Mouse (Mus musculus) layer of hippocampus, adult 8-10 months (tissue): ENCODE data around the gene Ripply1. TPM values are rescaled to one million over a fixed set of nuclear protein-coding genes. Genes with fewer than 3 reads are reported as not detected.
A peak's percentile ranks its signal among the peaks of the same experiment; 100 is the strongest.

Experiments used
- DNase-seq, 2 experiments: peaks; one replicate each; pipeline ENCODE4 v3.0.0; 2022; ENCODE audit warnings: low spot score in 2 of 2
- total RNA-seq, 4 experiments: library from RNA; stranded (reverse); gene quantifications; 2 replicates each; pipeline ENCODE4 v1.2.4; 2022

Gene Ripply1
- not detected for total RNA-seq

- no peak for DNase-seq
These were observed at the start of gene Ripply1 for GRCm38 (mm10) chrX:139782278-139783044. Gene Ripply1, minus strand, starts transcription at chrX:139782353.

GRCm38 (mm10) chrX:139828363-139829092 lies 46.4 kb upstream of the Ripply1 start:
- DNase-seq = no peak

- no peak for DNase-seq
These were observed 44.8 kb upstream of the Ripply1 start for GRCm38 (mm10) chrX:139826926-139827325.

- DNase-seq = no peak
These were observed 43.2 kb upstream of the Ripply1 start for GRCm38 (mm10) chrX:139825402-139825801.

GRCm38 (mm10) chrX:139815201-139815600 lies 33.0 kb upstream of the Ripply1 start:
- no peak for DNase-seq

- no peak for DNase-seq
These were observed 32.0 kb upstream of the Ripply1 start for GRCm38 (mm10) chrX:139814018-139814635.

GRCm38 (mm10) chrX:139813299-139814002 lies 31.3 kb upstream of the Ripply1 start:
- no peak for DNase-seq

GRCm38 (mm10) chrX:139812636-139813298 lies 30.6 kb upstream of the Ripply1 start:
- DNase-seq = no peak

- no peak for DNase-seq
These were observed 26.3 kb upstream of the Ripply1 start for GRCm38 (mm10) chrX:139808501-139808900.

- DNase-seq = peak in 1 of 2 experiments; percentile 9
These were observed 25.9 kb upstream of the Ripply1 start for GRCm38 (mm10) chrX:139808085-139808484.

- DNase-seq = no peak
These were observed 25.2 kb upstream of the Ripply1 start for GRCm38 (mm10) chrX:139807391-139807790.

GRCm38 (mm10) chrX:139805918-139806317 lies 23.8 kb upstream of the Ripply1 start:
- DNase-seq = no peak

GRCm38 (mm10) chrX:139803028-139803427 lies 20.9 kb upstream of the Ripply1 start:
- DNase-seq = no peak

- DNase-seq = no peak
These were observed 18.3 kb upstream of the Ripply1 start, which contains the start of gene Cldn2 for GRCm38 (mm10) chrX:139800406-139800878. Gene Cldn2, plus strand, starts transcription at chrX:139800828.

GRCm38 (mm10) chrX:139799953-139800352 lies 17.8 kb upstream of the Ripply1 start:
- DNase-seq = no peak

- DNase-seq = no peak
These were observed 15.7 kb upstream of the Ripply1 start for GRCm38 (mm10) chrX:139797875-139798274.

- DNase-seq = no peak
These were observed 13.9 kb upstream of the Ripply1 start for GRCm38 (mm10) chrX:139796037-139796436.

- DNase-seq = no peak
These were observed 12.1 kb upstream of the Ripply1 start for GRCm38 (mm10) chrX:139794072-139794845.

- no peak for DNase-seq
These were observed 3.6 kb upstream of the Ripply1 start for GRCm38 (mm10) chrX:139785764-139786163.

- no peak for DNase-seq
These were observed 881 bp upstream of the Ripply1 start for GRCm38 (mm10) chrX:139783045-139783422.
